Mouse (Mus musculus): ENCODE results near the gene Exoc2.
A peak's percentile ranks its signal among the peaks of the same experiment; 100 is the strongest.

Exoc2 gene

DNA sequence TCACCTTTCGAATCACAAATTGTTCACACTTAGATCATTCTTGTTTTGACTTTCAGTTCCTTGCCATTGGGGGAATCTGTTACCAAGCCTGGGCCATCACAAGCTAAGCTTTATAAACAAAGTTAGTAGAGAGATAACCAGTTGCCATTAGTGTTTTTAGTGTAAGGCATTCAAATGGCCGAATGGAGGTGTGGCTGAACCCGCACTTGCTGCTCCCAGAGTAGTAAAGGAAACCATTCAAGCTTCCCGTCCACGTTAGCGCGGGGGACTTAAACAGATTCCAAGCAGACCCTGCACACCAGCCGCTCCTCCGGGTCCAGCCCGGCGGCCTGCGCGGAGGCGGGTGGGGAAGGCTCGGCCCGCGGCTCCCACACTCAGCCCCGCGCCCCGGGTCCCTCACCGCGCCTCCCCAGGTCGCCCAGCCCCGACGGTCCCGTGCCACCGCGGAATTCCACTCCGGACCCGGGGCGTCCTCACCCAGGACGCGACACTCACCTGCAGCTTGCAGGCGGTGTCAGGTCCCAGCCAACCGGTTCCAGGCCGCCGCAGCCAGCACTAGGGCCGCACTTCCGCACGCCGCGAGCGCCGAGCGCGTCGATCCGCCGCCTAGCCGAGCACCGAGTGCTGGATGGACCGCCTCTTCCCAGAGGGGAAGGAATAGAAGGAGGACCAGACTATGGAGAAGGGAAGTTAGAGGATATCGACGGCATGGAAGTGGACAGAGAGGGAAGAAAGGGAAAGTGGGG lies at the start of gene Exoc2, which contains the start of gene Gm5447:
Gene Exoc2, minus strand, starts transcription at position 593 of the 746 bp plus-strand sequence.
Gene Gm5447, plus strand, starts transcription at position 704 of the 746 bp plus-strand sequence.
- peak; percentile 63 to 73 for DNase-seq (ENCODE audit: low spot score in 2 of 2)

- no peak for DNase-seq (ENCODE audit: low spot score in 2 of 2)
Observed at GRCm38 (mm10) chr13:31023664-31024063, 49.8 kb upstream of the Exoc2 start.

- no peak for DNase-seq (ENCODE audit: low spot score in 2 of 2)
Observed at GRCm38 (mm10) chr13:31021927-31022326, 48.0 kb upstream of the Exoc2 start.

DNA sequence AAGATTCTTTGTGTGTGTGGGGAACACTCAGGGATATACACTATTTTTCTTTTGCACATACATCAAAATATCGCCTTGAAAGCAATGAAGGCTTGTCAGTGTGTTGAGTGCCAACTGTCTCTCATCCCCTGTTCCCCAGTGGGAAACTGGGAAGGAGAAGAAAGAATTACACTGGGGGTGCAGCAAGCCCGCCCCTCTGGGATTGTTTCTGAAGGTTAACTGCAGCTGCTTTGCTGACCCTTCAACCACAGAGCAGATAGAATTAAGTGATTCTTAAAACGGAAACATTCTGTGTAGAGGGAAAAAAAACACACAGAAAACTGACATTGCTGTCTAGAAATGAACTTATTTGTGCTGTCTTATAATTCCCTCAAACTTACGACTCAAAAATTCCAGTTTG lies 47.6 kb upstream of the Exoc2 start:
- no peak for DNase-seq (ENCODE audit: low spot score in 2 of 2)

- DNase-seq (ENCODE audit: low spot score in 2 of 2): peak in 1 of 2 experiments; percentile 16
Observed at GRCm38 (mm10) chr13:31017545-31017944, 43.7 kb upstream of the Exoc2 start.

DNA sequence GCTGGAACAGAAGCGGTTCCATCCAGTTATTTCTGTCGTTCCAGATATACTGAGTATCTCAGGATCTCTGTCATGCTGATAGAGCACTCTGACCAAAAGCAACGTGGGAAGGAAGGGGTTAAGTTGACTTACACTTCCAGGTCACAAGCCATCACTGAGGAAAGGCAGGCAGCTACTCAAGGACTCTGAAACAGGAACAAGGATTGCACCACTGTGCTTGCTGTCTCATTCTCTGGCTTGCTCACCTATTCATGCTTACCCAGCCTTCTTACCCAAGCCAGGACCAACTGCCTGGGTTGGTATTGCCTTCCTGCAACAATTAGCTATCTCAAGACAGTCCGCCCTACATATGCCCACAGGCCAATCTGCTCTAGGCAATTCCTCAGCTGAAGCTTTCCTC lies 31.1 kb upstream of the Exoc2 start:
- DNase-seq (ENCODE audit: low spot score in 2 of 2): no peak

GRCm38 (mm10) chr13:31004458-31004857 lies 30.6 kb upstream of the Exoc2 start:
- DNase-seq (ENCODE audit: low spot score in 2 of 2): no peak

DNA sequence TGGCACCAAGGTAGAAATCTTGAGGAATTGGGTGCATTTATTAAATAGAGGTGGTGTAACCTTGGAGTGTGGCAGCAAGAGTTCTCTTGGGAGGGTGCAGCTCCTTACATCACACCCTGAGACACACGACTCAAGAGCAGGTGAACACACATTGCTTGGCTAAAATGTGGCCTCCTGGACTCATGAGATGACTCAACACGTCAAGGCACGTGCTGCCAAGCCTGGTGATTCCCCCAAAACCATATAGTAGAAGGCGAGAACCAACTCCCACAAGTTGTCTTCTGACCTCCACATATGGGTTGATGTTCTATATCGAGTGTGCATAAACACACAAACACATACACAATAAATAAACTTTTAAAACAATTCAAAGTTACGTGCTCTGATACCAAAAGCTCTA lies 25.9 kb upstream of the Exoc2 start:
- no peak for DNase-seq (ENCODE audit: low spot score in 2 of 2)

DNA sequence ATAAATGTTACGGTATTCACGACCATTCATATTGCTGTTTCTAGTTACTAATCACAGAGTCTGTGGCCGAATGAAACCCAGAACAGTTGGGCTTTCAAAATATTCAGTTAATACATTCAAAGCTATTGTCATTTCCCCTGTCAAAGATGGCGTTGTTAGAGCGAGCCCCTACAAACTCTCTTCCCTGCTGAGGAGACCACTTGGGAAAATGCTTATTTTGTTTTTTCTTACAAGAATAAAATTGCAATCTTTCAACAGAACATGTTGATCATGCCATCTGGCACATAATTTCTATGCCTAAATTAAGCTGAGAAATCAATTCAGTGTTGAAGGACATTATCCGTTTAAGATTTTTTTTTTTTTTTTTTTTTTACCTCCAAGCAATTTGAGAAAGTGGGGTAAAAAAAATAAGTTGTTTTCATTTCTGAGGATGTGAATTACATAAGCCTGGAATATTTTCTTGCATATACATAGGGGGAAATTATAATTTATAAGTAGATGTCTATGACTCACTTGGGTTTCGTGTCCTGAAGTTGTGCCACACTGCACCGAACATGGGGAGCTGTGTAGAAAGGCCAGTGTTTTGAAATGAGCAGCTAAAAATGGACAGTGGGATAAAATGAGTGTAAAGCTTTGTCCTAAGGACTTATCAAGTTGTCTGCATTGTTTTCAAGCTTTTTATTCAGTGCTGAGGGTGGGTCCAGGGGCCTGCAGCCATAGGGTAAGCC lies 23.8 kb upstream of the Exoc2 start:
- no peak for DNase-seq (ENCODE audit: low spot score in 2 of 2)

GRCm38 (mm10) chr13:30994249-30994858 lies 20.5 kb upstream of the Exoc2 start:
- peak in 1 of 2 experiments; percentile 25 for DNase-seq (ENCODE audit: low spot score in 2 of 2)

GRCm38 (mm10) chr13:30993819-30994218 lies 19.9 kb upstream of the Exoc2 start:
- DNase-seq (ENCODE audit: low spot score in 2 of 2): peak; percentile 44 to 47

DNA sequence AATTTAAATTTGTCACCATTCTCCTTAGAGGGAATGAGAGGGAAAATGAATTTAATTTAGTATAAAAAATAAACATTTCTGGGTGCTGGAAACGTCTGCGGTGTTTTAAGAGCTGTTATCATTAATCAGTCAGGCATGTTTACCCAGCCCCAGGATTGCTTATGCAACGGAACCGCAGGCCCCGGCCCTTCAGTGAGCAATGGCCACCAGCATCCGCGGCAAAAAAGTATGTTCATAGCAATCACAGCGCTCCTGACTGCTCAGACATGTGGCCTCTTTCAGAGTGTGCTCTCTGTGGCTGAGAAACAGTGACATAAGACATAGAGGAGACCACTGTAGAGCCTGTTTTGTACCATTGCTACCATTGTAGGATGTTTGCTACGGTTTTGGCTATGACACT lies 16.3 kb upstream of the Exoc2 start:
- DNase-seq (ENCODE audit: low spot score in 2 of 2): no peak

- no peak for DNase-seq (ENCODE audit: low spot score in 2 of 2)
Observed at GRCm38 (mm10) chr13:30989710-30990109, 15.8 kb upstream of the Exoc2 start.

DNA sequence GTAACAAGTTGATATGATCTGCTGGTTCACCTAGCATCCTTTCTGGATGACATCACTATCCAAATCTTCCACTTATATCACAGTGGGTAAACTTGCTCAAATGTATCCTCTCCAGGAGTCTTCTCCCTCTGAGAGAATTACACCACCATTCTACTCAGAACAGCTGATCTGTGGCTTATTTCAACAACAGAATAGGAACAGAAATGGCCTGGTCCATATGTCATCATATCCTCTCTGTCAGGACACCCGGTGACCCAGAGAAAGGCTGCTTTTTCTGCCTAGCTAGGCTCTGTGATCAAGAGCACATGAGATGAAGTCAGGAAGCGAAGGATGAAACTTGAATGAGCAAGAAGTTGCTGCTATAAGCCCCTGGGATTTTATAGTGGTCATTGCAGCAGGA lies 13.8 kb upstream of the Exoc2 start:
- DNase-seq (ENCODE audit: low spot score in 2 of 2): no peak

GRCm38 (mm10) chr13:30986934-30987455 lies 13.1 kb upstream of the Exoc2 start:
- no peak for DNase-seq (ENCODE audit: low spot score in 2 of 2)

DNA sequence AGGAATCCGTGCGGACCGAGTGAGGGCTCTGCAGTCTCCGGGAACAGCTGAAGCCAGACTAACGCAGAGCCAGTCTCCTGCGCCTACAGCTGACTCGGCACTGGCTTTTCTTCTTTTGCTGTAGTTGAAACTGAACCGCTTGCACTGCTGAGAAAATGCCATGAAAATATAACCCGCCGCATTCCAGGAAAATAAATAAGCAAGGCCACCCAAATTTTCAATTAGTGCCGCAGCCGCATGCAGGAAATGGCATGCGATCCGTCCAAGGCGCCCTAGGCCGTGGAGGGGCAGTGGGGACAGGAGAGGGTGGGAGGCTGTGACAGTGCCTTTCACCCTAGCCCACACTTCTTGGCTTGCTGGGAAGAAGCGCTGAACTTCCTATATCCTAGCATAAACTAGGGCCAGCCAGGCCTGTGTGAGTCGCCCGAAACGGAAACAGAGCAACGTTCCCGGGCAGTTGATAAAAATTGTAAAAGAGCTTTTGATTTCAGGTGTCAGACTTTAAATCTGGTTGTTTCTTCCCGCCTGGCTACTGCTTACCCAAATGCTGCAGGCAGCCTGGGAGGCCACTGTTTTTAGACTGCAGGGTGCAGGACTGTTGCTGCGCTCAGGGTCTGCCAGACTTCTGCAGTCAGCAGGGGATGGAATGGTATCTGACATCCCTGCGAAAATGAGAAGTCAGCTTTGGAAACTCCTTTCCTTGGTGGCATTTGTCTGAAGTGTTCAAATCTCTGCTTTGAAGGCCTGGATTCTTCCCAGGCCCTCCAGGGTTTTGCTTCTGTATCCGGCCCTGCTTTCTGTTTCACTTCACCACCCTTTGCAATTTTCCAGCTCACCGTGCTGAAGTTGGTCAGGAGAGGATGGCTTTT lies 11.9 kb upstream of the Exoc2 start:
- no peak for DNase-seq (ENCODE audit: low spot score in 2 of 2)

GRCm38 (mm10) chr13:30985275-30985597 lies 11.3 kb upstream of the Exoc2 start:
- DNase-seq (ENCODE audit: low spot score in 2 of 2): no peak

DNA sequence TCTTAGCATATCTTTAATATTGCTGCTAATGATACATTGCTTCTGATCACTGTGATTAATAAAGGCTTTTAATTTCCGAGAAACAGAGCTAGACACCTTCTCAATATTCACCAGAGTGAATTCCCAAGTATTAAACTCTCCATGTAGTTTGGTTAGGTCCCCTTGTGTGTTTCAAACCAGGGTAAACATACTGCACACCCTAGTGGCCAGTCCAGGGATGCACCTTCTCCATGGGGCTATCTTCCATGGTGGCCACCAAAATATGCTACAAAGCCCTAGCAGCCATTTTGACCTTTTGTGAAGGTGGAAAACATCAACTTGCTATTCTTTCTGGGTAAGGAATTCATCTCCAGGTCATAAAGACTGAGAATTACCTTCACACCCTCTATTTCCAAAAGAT lies 7.8 kb upstream of the Exoc2 start:
- DNase-seq (ENCODE audit: low spot score in 2 of 2): peak; percentile 47 to 57

GRCm38 (mm10) chr13:30978224-30978623 lies 4.3 kb upstream of the Exoc2 start:
- no peak for DNase-seq (ENCODE audit: low spot score in 2 of 2)

- no peak for DNase-seq (ENCODE audit: low spot score in 2 of 2)
Observed at GRCm38 (mm10) chr13:30976536-30977084, 2.7 kb upstream of the Exoc2 start.

GRCm38 (mm10) chr13:30974247-30974630 lies 346 bp upstream of the Exoc2 start:
- DNase-seq (ENCODE audit: low spot score in 2 of 2): no peak
